ENCODE assay signal across 8 mouse cellular contexts in genomic region chr17:44672806-44673205, GRCm38 (mm10).
A peak's percentile ranks its signal among the peaks of the same experiment; 100 is the strongest.
DNase-seq lines count a peak whose midpoint lies in the region; ATAC-seq and TF ChIP-seq lines count a peak whose summit lies in the region.
"Had no signal": no experiment of that assay in that cellular context is flagged by ENCODE, and none has a peak within 500 bp of the region (broad histone marks: within the 10 kb centered on the region; RNA-seq: fewer than 3 reads in every experiment).

No protein-coding gene starts in this region.

- H3K9ac ChIP-seq in hindbrain, embryonic 13.5 days = no peak overlapping the region
- H3K9ac ChIP-seq: midbrain, embryonic 12.5 days had no signal

- H3K9me3 ChIP-seq in hindbrain, embryonic 13.5 days = no peaks in the 10 kb centered on the region
- H3K9me3 ChIP-seq: midbrain, embryonic 12.5 days had no signal

- 62% methylated on average over 7 of the region's 7 CpGs for WGBS in lung, adult 2 months
- 77% methylated on average over 7 of the region's 7 CpGs for WGBS in hindbrain, embryonic 13.5 days

- H3K36me3 ChIP-seq in hindbrain, embryonic 13.5 days = no peaks in the 10 kb centered on the region
- H3K36me3 ChIP-seq: midbrain, embryonic 12.5 days had no signal

- H3K27me3 ChIP-seq in hindbrain, embryonic 13.5 days = no peaks in the 10 kb centered on the region

- no peak overlapping the region for H3K4me2 ChIP-seq in hindbrain, embryonic 13.5 days
- H3K4me2 ChIP-seq: midbrain, embryonic 12.5 days had no signal

- TF ChIP-seq POLR2A in lung, adult 2 months (IDR thresholded peaks at IDR 0.05; ENCODE audit: borderline replicate concordance, extremely low read depth, low read depth, low read length) = no peak
- TF ChIP-seq POLR2A in bone marrow macrophage, adult 2 months (IDR thresholded peaks at IDR 0.05; ENCODE audit: borderline replicate concordance, low read depth, low read length) = no peak

- peak; percentile 64 for ATAC-seq in megakaryocyte, adult 5-6 weeks (ENCODE audit: poor library complexity, severe bottlenecking)
- no peak for ATAC-seq in hindbrain, embryonic 13.5 days (ENCODE audit: low FRiP score)

- H3K4me3 ChIP-seq in lung, adult 2 months (replicated peaks; ENCODE audit: extremely low read depth, low read depth, low read length) = no peak overlapping the region
- no peak overlapping the region for H3K4me3 ChIP-seq in bone marrow macrophage, adult 2 months (ENCODE audit: insufficient read depth, low read length)
- no peak overlapping the region for H3K4me3 ChIP-seq in hindbrain, embryonic 13.5 days
- H3K4me3 ChIP-seq: midbrain, embryonic 12.5 days had no signal

- no peak overlapping the region for H3K27ac ChIP-seq in bone marrow macrophage, adult 2 months (ENCODE audit: insufficient read depth, low read depth, low read length)
- H3K27ac ChIP-seq in hindbrain, embryonic 13.5 days = no peak overlapping the region
- H3K27ac ChIP-seq: midbrain, embryonic 12.5 days had no signal

- peaks cover 3% of the 10 kb centered on the region; the same call in 1 of the 2 replicates for H3K4me1 ChIP-seq in lung, adult 2 months (ENCODE audit: control insufficient read depth, insufficient read depth, low read length)
- peaks cover 19% of the 10 kb centered on the region for H3K4me1 ChIP-seq in bone marrow macrophage, adult 2 months (ENCODE audit: control insufficient read depth, insufficient read depth, low read length)
- peaks cover 7% of the 10 kb centered on the region for H3K4me1 ChIP-seq in hindbrain, embryonic 13.5 days (replicated peaks)

- 0 out of 2 replicates have a peak, but pooled peaks have one; percentile 6 for TF ChIP-seq CTCF in lung, adult 2 months (IDR thresholded peaks at IDR 0.05; ENCODE audit: insufficient read depth, low read length)
- TF ChIP-seq CTCF in bone marrow macrophage, adult 2 months (IDR thresholded peaks at IDR 0.05; ENCODE audit: low read depth, low read length) = peak; percentile 97

- no peak for DNase-seq in lung, adult 2 months
- DNase-seq in lung, postnatal 25 days (ENCODE audit: low spot score) = no peak
- peak; percentile 72 to 75 for DNase-seq in thymus, postnatal 36 days
- no peak for DNase-seq in layer of hippocampus, postnatal 10 days (ENCODE audit: low spot score in 2 of 2)

Comparison
In these comparisons a context has a peak if more than half of its experiments do, and no peak if none do; other contexts are left out.
1. DNase-seq: peak in thymus, postnatal 36 days (2 of 2); none in lung, adult 2 months (single experiment), lung, postnatal 25 days (single experiment) and layer of hippocampus, postnatal 10 days (0 of 2).